21 mouse cellular contexts compared by ENCODE assay signal in the genomic region with DNA sequence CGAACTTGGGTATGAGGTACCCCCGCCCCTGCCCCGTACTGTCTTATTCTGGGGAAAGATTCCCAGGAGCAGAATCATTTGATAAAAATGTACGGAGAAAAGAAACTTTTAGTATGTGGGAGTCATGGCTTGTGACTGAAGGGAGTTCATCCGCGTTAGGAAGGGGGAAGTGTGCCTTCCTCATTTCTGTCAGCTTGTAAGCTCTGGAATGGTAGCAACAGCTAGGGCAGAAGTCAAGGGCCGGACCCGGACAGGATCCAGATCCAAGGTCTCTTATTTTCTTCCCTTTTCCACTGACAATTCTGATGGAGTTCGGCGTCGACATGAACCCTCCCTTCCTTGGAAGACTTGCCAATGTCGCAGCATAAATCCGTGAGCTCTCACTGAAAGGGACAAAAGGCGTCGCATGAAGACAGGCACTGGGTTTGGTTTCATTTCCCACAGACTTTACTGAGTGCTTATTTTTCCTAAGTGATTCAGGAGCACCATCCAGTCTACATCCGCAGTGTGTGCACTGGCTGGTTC.
A peak's percentile ranks its signal among the peaks of the same experiment; 100 is the strongest.
DNase-seq lines count a peak whose midpoint lies in the region; ATAC-seq and TF ChIP-seq lines count a peak whose summit lies in the region.
"Had no signal": no experiment of that assay in that cellular context is flagged by ENCODE, and none has a peak within 500 bp of the region (broad histone marks: within the 10 kb centered on the region; RNA-seq: fewer than 3 reads in every experiment).

No protein-coding gene starts in this region.

- peaks cover 2% of the 10 kb centered on the region for H3K36me3 ChIP-seq in heart, adult 2 months (ENCODE audit: control insufficient read depth, insufficient read depth, low read length)
- H3K36me3 ChIP-seq in lung, postnatal 0 days (ENCODE audit: insufficient read depth, low read length): no peaks in the 10 kb centered on the region
- H3K36me3 ChIP-seq: hindbrain, embryonic 12.5 days; limb, embryonic 12.5 days had no signal

- no peaks in the 10 kb centered on the region for H3K79me2 ChIP-seq in heart, adult 2 months (replicated peaks; ENCODE audit: control insufficient read depth, insufficient read depth, low read length)

- peak; percentile 34; the same call in 1 of the 2 replicates for TF ChIP-seq POLR2A in heart, adult 2 months (IDR thresholded peaks at IDR 0.05; ENCODE audit: insufficient read depth, low read depth, low read length)
- no peak for TF ChIP-seq POLR2A in bone marrow macrophage, adult 2 months (IDR thresholded peaks at IDR 0.05; ENCODE audit: borderline replicate concordance, low read depth, low read length)

- H3K27me3 ChIP-seq in heart, adult 2 months (ENCODE audit: control insufficient read depth, insufficient read depth, low read length): no peaks in the 10 kb centered on the region
- H3K27me3 ChIP-seq in lung, postnatal 0 days (replicated peaks; ENCODE audit: insufficient read depth, low read length): no peaks in the 10 kb centered on the region
- H3K27me3 ChIP-seq: hindbrain, embryonic 12.5 days; limb, embryonic 12.5 days had no signal

- H3K9ac ChIP-seq in heart, adult 2 months (ENCODE audit: low read depth, low read length): peak overlapping the region; percentile 43
- H3K9ac ChIP-seq in lung, postnatal 0 days (replicated peaks; ENCODE audit: low read depth): no peak overlapping the region
- H3K9ac ChIP-seq: hindbrain, embryonic 12.5 days; limb, embryonic 12.5 days had no signal

- DNase-seq in heart, adult 2 months: peak in 1 of 2 experiments; percentile 57
- no peak for DNase-seq in heart, postnatal 36 days
- DNase-seq in kidney, postnatal 10 days: peak; percentile 19
- DNase-seq in kidney, postnatal 14 days: no peak
- DNase-seq in right cerebral cortex, adult 18-20 months: no peak
- DNase-seq in lung, postnatal 0 days (ENCODE audit: low spot score): no peak
- DNase-seq: cerebellum, adult 18-20 months; cerebellum, postnatal 36 days; kidney, postnatal 36 days; lung, postnatal 4 days; midbrain, embryonic 14.5 days; retina, postnatal 1 day; spleen, adult 18-20 months; thymus, postnatal 25 days had no signal

- no peak for TF ChIP-seq CTCF in heart, adult 2 months (IDR thresholded peaks at IDR 0.05)
- no peak for TF ChIP-seq CTCF in bone marrow macrophage, adult 2 months (IDR thresholded peaks at IDR 0.05; ENCODE audit: low read depth, low read length)
- no peak for TF ChIP-seq CTCF in lung, postnatal 0 days (IDR thresholded peaks at IDR 0.05)

- TF ChIP-seq EP300 in heart, adult 2 months (IDR thresholded peaks at IDR 0.05; ENCODE audit: insufficient read depth, low read depth, low read length): no peak
- no peak for TF ChIP-seq EP300 in lung, postnatal 0 days (IDR thresholded peaks at IDR 0.05)

- peaks cover 9% of the 10 kb centered on the region for H3K4me1 ChIP-seq in heart, adult 2 months (ENCODE audit: control insufficient read depth, insufficient read depth, low read length)
- peaks cover 20% of the 10 kb centered on the region for H3K4me1 ChIP-seq in bone marrow macrophage, adult 2 months (ENCODE audit: control insufficient read depth, insufficient read depth, low read length)
- H3K4me1 ChIP-seq in lung, postnatal 0 days (ENCODE audit: insufficient read depth, low read depth, low read length): no peaks in the 10 kb centered on the region; the same call in 1 of the 2 replicates

- intact Hi-C loops in heart, adult 2 months (cut with DNase I): no loop called here
- intact Hi-C loops in heart, postnatal 36 days (cut with DNase I): no loop called here

- peak overlapping the region; percentile 75 for H3K27ac ChIP-seq in heart, adult 2 months
- H3K27ac ChIP-seq in bone marrow macrophage, adult 2 months (ENCODE audit: insufficient read depth, low read depth, low read length): peak overlapping the region; percentile 89
- no peak overlapping the region for H3K27ac ChIP-seq in lung, postnatal 0 days (ENCODE audit: low read length)
- H3K27ac ChIP-seq: hindbrain, embryonic 12.5 days; limb, embryonic 12.5 days had no signal

- WGBS in heart, adult 2 months: 37% methylated on average over 16 of the region's 16 CpGs
- WGBS in lung, postnatal 0 days: 64% methylated on average over 16 of the region's 16 CpGs

- H3K4me2 ChIP-seq in lung, postnatal 0 days (replicated peaks; ENCODE audit: low read depth, low read length): no peak overlapping the region
- H3K4me2 ChIP-seq: hindbrain, embryonic 12.5 days; limb, embryonic 12.5 days had no signal

- peak overlapping the region; percentile 38 for H3K4me3 ChIP-seq in heart, adult 2 months
- peak overlapping the region; percentile 65 for H3K4me3 ChIP-seq in bone marrow macrophage, adult 2 months (ENCODE audit: insufficient read depth, low read length)
- H3K4me3 ChIP-seq in lung, postnatal 0 days (ENCODE audit: low read depth, low read length): no peak overlapping the region
- H3K4me3 ChIP-seq: hindbrain, embryonic 12.5 days; limb, embryonic 12.5 days had no signal

- no peaks in the 10 kb centered on the region for H3K9me3 ChIP-seq in lung, postnatal 0 days (ENCODE audit: low read length)
- H3K9me3 ChIP-seq: hindbrain, embryonic 12.5 days; limb, embryonic 12.5 days had no signal

- peak; percentile 92 for ATAC-seq in granulocyte monocyte progenitor cell, adult 5-6 weeks (replicated peaks; ENCODE audit: poor library complexity, severe bottlenecking)
- no peak for ATAC-seq in lung, postnatal 0 days
- ATAC-seq: activated CD4-positive, CD25-positive, alpha-beta regulatory T cell, adult 4 months; forebrain, embryonic 16.5 days; inflammation-experienced regulatory T-cells, adult 6 months had no signal
